Mouse (Mus musculus) limb, embryonic 14.5 days (tissue): ENCODE measurements around the gene Sash3. TPM values are rescaled to one million over a fixed set of nuclear protein-coding genes. Genes with fewer than 3 reads are reported as not detected.
A peak's percentile ranks its signal among the peaks of the same experiment; 100 is the strongest.

Source experiments
- ATAC-seq: fragments of 200-750 bp; cut with Nextera tagmentation; 2 replicates; pipeline ENCODE4 v1.8.0; 2017; ENCODE audit warnings: low read depth, moderate number of reproducible peaks, moderate TSS enrichment; ENCODE audit not compliant: low FRiP score
- DNase-seq: peaks from one replicate; pipeline ENCODE4 v3.0.0-alpha.2; 2015; ENCODE audit warnings: low spot score
- H3K27ac ChIP-seq: fragments of 300-500 bp; sonication (generic); replicated peaks from 2 replicates; pipeline ENCODE4 v1.5.1; 2014; ENCODE audit warnings: low read depth, mild to moderate bottlenecking, low read length, moderate library complexity, mixed read lengths
- H3K27me3 ChIP-seq: fragments of 300-500 bp; sonication (generic); 2 replicates; pipeline ENCODE4 v1.6.1; 2014; ENCODE audit warnings: low read length, mixed read lengths; ENCODE audit not compliant: control insufficient read depth, insufficient read depth
- H3K36me3 ChIP-seq: fragments of 300-500 bp; sonication (generic); 2 replicates; pipeline ENCODE4 v1.6.1; 2014; ENCODE audit warnings: mild to moderate bottlenecking, low read length, moderate library complexity, mixed read lengths; ENCODE audit not compliant: control insufficient read depth, insufficient read depth
- H3K4me1 ChIP-seq: fragments of 300-500 bp; sonication (generic); 2 replicates; pipeline ENCODE4 v1.6.1; 2014; ENCODE audit warnings: antibody characterized with exemption, low read length, mixed read lengths; ENCODE audit not compliant: control insufficient read depth, insufficient read depth
- H3K4me2 ChIP-seq: fragments of 300-500 bp; sonication (generic); replicated peaks from 2 replicates; pipeline ENCODE4 v1.6.1; 2014; ENCODE audit warnings: low read depth, mild to moderate bottlenecking, low read length, moderate library complexity; ENCODE audit not compliant: severe bottlenecking
- H3K4me3 ChIP-seq: fragments of 300-500 bp; sonication (generic); replicated peaks from 2 replicates; pipeline ENCODE4 v1.5.1; 2014; ENCODE audit warnings: low read length
- H3K9ac ChIP-seq: fragments of 300-500 bp; sonication (generic); 2 replicates; pipeline ENCODE4 v1.6.1; 2014; ENCODE audit warnings: mild to moderate bottlenecking, low read depth, low read length, moderate library complexity; ENCODE audit not compliant: severe bottlenecking
- H3K9me3 ChIP-seq: fragments of 300-500 bp; sonication (generic); 2 replicates; pipeline ENCODE4 v1.6.1; 2016; ENCODE audit warnings: low read length; ENCODE audit not compliant: control insufficient read depth
- POLR2A ChIP-seq: fragments of 200-500 bp; IDR thresholded peaks from 2 replicates; pipeline ENCODE4 v1.8.0; 2012; ENCODE audit warnings: inconsistent platforms, mild to moderate bottlenecking, moderate library complexity, borderline replicate concordance; ENCODE audit not compliant: insufficient read depth, insufficient read length; ENCODE audit errors: extremely low read depth
- WGBS: fragments of 180-500 bp; shearing (Covaris S2); extraction: QIAGEN DNeasy Blood & Tissue Kit; methylation state at CpG from one replicate; pipeline ENCODE4 v1.1.7; 2014; 5-methylcytosine and 5-hydroxymethylcytosine counted together
- polyA plus RNA-seq, 2 experiments: library from polyadenylated mRNA; depleted of rRNA in 1 of 2; stranded (reverse) in 1 of 2; unstranded in 1 of 2; fragments of >200 nt; fragmentation: Nextera tagmentation in 1 of 2; extraction: Ambion mirVana in 1 of 2; gene quantifications; 2 replicates each; pipeline versions ENCODE4 v1.2.1 to v1.2.3; 2012 to 2014

Sash3 gene
- polyA plus RNA-seq, 2 experiments = 2.1 to 3.9 TPM

DNA sequence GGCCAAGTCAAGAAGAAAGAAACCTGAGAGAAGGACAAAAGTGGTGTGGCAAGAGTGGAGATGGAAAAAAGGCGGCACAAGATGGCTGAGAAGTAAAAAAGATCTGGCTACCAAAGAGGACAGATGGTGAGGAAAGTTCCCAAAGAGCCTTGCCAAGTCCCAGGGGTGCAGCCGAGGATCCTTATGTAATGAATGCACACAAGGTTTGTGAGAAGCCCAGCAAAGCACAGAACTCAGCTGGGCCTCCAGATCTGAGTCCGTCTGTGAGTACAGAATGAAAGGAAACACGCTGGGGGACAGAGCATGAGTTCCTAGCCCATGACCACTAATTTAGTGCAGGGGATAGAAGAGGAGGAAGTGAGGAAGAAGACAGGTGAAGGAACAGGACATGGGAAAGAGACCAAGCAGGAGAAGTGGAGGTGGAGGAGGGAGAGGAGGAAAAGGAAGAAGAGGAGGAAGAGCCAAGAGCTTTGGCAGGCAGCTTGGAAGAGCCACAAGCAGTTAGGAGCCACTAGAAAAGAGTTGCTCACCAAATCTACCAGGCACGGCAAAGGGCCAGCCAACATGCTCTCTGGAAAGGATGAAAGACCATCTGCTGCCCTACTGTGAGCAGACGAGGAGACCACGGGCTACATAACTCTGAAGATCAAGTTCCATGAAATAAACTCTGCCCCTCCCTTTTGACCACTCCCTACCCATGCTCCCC, 41.3 kb upstream of the Sash3 start:
- no peak overlapping the region for H3K9ac ChIP-seq
- H3K27me3 ChIP-seq = no peaks in the 10 kb centered on the region
- ATAC-seq (no peak), DNase-seq (no peak)
- H3K4me1 ChIP-seq = no peaks in the 10 kb centered on the region
- no peak for TF ChIP-seq POLR2A
- no peak overlapping the region for H3K4me3 ChIP-seq
- WGBS = 72% methylated on average over 7 of the region's 7 CpGs
- no peaks in the 10 kb centered on the region for H3K9me3 ChIP-seq
- no peaks in the 10 kb centered on the region for H3K36me3 ChIP-seq
- no peak overlapping the region for H3K4me2 ChIP-seq
- H3K27ac ChIP-seq = no peak overlapping the region

DNA sequence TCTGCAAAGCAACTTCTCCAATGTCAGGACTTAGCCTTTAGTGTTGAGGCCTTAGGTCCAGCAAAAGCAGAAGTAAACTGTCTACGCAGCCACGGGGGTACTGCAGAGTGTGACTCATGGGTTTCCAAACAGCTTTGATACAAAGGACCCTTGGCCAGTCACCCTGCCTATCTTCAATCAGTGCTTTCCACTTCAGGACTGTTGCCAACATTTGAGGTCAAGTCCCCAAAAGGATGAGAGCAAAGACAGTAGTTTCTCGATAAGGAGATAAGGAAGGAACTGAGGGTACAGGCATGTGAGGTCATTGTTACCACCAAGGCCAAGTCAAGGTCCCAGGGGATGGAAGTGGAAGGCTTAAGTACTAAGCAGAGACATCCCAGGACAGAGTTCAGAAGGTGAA, 40.0 kb upstream of the Sash3 start:
- Histone ChIP-seq H3K4me1 (no peaks in the 10 kb centered on the region), H3K4me2 (no peak overlapping the region), H3K9ac (no peak overlapping the region), H3K36me3 (no peaks in the 10 kb centered on the region), H3K27ac (no peak overlapping the region), H3K9me3 (no peaks in the 10 kb centered on the region), H3K4me3 (no peak overlapping the region), H3K27me3 (no peaks in the 10 kb centered on the region)
- WGBS = 76% methylated on average over 3 of the region's 3 CpGs
- no peak for TF ChIP-seq POLR2A
- no peak for ATAC-seq
- no peak for DNase-seq

DNA sequence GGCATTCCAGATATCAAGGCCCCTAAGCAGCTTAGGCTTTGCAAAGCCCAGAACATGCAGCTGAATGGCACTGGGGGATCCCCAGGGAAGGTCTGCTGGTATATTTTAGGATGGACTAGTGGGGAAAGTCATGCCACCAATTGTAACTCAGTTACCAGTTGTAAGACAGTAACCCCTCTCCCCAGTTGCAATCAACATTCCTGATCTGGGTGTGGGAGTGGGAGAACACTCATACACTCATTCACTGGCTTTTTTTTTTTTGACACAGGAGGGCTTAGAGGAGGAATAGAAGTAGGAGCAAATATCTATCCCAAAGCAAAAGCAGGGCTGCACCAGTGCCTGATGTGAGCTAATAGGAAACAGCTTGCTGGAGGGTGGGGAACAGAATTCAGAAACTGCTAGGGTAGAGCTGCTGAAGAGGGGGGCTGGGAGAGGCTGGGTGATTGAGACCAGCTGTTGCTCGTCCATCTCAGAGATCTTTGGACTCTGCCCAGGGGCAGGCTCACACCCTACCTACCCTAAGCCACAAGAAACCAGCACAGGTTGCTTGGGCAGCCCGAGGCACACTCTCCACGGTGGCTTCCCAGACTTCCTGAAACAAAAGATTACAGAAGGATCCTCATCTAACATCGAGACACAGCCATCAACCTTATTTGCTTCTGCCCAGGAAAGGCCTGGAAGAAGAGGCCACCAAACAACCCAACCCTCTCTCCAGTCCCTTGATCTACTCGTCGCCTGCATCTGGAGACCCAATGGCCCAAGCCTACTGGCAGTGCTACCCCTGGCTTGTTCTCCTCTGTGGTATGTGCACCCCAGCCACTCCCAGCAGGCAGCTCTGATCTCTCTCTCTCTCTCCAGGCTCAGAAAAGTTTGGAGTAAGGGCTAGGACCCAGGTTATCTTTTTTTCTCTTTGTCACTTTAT, 37.6 kb upstream of the Sash3 start, which contains the start of gene Xpnpep2:
TSS of gene Xpnpep2 (plus strand) at position 332 of the 922 bp plus-strand sequence.
- H3K4me2 ChIP-seq = no peak within 1 kb of the TSS
- 28% methylated on average over 4 of the region's 6 CpGs for WGBS

DNA sequence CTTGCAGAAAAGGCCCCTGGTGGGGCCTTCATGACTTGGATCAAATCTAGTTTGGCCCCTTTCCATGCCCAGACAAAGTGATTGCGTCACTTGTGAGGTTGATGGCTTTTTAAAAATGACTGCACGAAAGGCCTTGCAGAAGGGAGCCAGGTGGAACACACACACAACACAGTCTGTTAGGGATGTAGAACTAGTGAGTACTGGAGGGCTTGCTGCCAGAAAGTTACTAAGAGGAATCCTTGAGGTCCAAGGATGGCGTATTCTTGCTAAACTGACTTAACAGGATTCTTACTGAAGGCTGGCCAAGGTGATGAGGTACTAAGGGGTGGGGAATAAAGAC, 37.0 kb upstream of the Sash3 start:
- Histone ChIP-seq H3K27ac (peak overlapping the region; percentile 71), H3K27me3 (no peaks in the 10 kb centered on the region), H3K9ac (no peak overlapping the region), H3K4me3 (no peak overlapping the region), H3K4me1 (no peaks in the 10 kb centered on the region), H3K9me3 (no peaks in the 10 kb centered on the region), H3K36me3 (no peaks in the 10 kb centered on the region), H3K4me2 (no peak overlapping the region)
- 55% methylated on average over 3 of the region's 3 CpGs for WGBS
- ATAC-seq (no peak), DNase-seq (peak; percentile 34)
- no peak for TF ChIP-seq POLR2A

More for the DNA sequence above, 37.6 kb upstream of the Sash3 start, which contains the start of gene Xpnpep2:
- no peaks in the 10 kb centered on the region for H3K9me3 ChIP-seq
- DNase-seq = peak; percentile 48
- no peaks in the 10 kb centered on the region for H3K4me1 ChIP-seq
- H3K27me3 ChIP-seq = no peaks in the 10 kb centered on the region
- H3K27ac ChIP-seq = peak within 1 kb of the TSS; percentile 71
- H3K9ac ChIP-seq = no peak within 1 kb of the TSS
- H3K36me3 ChIP-seq = no peaks in the 10 kb centered on the region
- no peak for TF ChIP-seq POLR2A
- H3K4me3 ChIP-seq = no peak within 1 kb of the TSS
- ATAC-seq = peak; percentile 83; the same call in 1 of the 2 replicates

DNA sequence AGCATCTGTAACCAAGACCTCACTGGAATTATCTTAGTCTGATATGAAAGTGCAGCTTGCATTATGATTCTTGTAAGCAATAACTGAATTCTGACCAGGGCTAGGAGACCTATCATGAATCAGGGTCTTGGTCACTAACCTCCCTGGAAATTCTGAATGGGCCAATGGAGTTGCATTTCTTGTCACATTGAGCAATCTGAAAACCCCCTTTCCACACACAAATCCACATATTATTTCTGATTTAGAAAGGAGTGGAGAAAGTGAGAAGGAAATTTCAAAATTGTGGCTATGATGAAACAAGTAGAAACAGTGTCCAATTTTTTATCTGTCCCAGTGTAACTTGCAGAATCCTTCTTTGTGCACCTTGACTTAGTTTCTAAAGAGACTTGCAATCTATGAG, 26.9 kb upstream of the Sash3 start:
- no peak for ATAC-seq
- no peak for DNase-seq
- H3K27me3 ChIP-seq = no peaks in the 10 kb centered on the region
- H3K4me1 ChIP-seq = no peaks in the 10 kb centered on the region
- no peak overlapping the region for H3K9ac ChIP-seq
- H3K27ac ChIP-seq = no peak overlapping the region
- H3K9me3 ChIP-seq = no peaks in the 10 kb centered on the region
- TF ChIP-seq POLR2A = no peak
- H3K4me3 ChIP-seq = no peak overlapping the region
- no peak overlapping the region for H3K4me2 ChIP-seq
- H3K36me3 ChIP-seq = no peaks in the 10 kb centered on the region
